Mouse (Mus musculus) liver, embryonic 13.5 days (tissue): ENCODE results near the gene C1qbp. TPM values are rescaled to one million over a fixed set of nuclear protein-coding genes. Genes with fewer than 3 reads are reported as not detected.

ENCODE experiments used
- ATAC-seq: fragments of 200-750 bp; cut with Nextera tagmentation; 2 replicates; pipeline ENCODE4 v1.8.0; 2017; ENCODE audit warnings: low read depth, mild to moderate bottlenecking, moderate number of reproducible peaks, moderate library complexity
- DNase-seq: peaks from one replicate; pipeline ENCODE4 v3.0.0; 2022
- H3K27ac ChIP-seq: fragments of 300-500 bp; sonication (generic); 2 replicates; pipeline ENCODE4 v1.5.1; 2015; ENCODE audit warnings: moderate library complexity, mild to moderate bottlenecking, inconsistent platforms
- H3K27me3 ChIP-seq: fragments of 300-500 bp; sonication (generic); 2 replicates; pipeline ENCODE4 v1.6.1; 2015; ENCODE audit warnings: mild to moderate bottlenecking, inconsistent platforms
- H3K36me3 ChIP-seq: fragments of 300-500 bp; sonication (generic); 2 replicates; pipeline ENCODE4 v1.6.1; 2015; ENCODE audit warnings: mild to moderate bottlenecking, inconsistent platforms
- H3K4me1 ChIP-seq: fragments of 300-500 bp; sonication (generic); replicated peaks from 2 replicates; pipeline ENCODE4 v1.6.1; 2015; ENCODE audit warnings: inconsistent platforms
- H3K4me2 ChIP-seq: fragments of 300-500 bp; sonication (generic); 2 replicates; pipeline ENCODE4 v1.6.1; 2015; ENCODE audit warnings: inconsistent platforms, mild to moderate bottlenecking, moderate library complexity
- H3K4me3 ChIP-seq: fragments of 300-500 bp; sonication (generic); replicated peaks from 2 replicates; pipeline ENCODE4 v1.5.1; 2015; ENCODE audit warnings: mild to moderate bottlenecking, inconsistent platforms
- H3K9ac ChIP-seq: fragments of 300-500 bp; sonication (generic); 2 replicates; pipeline ENCODE4 v1.6.1; 2015; ENCODE audit warnings: mild to moderate bottlenecking, inconsistent platforms
- H3K9me3 ChIP-seq: fragments of 300-500 bp; sonication (generic); replicated peaks from 2 replicates; pipeline ENCODE4 v1.6.1; 2016; ENCODE audit warnings: inconsistent platforms
- WGBS: fragments of 180-500 bp; shearing (Covaris S2); methylation state at CpG from one replicate; pipeline ENCODE4 v1.1.7; 2015; ENCODE audit not compliant: insufficient replicate concordance; 5-methylcytosine and 5-hydroxymethylcytosine counted together
- polyA plus RNA-seq: library from polyadenylated mRNA; unstranded; fragments of >200 nt; fragmentation: Nextera tagmentation; extraction: Ambion mirVana; gene quantifications from 2 replicates; pipeline ENCODE4 v1.2.1, GENCODE M21; 2015

C1qbp gene
- polyA plus RNA-seq, 1 experiment from 2014 or later: 321 TPM

GRCm38 (mm10) chr11:70972586-70972985 is 10.2 kb downstream of the C1qbp start:
- DNase-seq: no peak
- Histone ChIP-seq H3K4me2 (peak overlapping the region; percentile 78), H3K4me3 (no peak overlapping the region), H3K36me3 (peaks cover 62% of the 10 kb centered on the region), H3K27me3 (no peaks in the 10 kb centered on the region), H3K9ac (peak overlapping the region; percentile 46; the same call in 1 of the 2 replicates), H3K9me3 (no peaks in the 10 kb centered on the region), H3K4me1 (peaks cover 60% of the 10 kb centered on the region), H3K27ac (peak overlapping the region; percentile 99)
- WGBS: 57% methylated on average over 1 of the region's 1 CpGs
- ATAC-seq: no peak

- WGBS: 7% methylated on average over 24 of the region's 24 CpGs
- no peaks in the 10 kb centered on the region for H3K9me3 ChIP-seq
- H3K9ac ChIP-seq: peak overlapping the region; percentile 89
- peak overlapping the region; percentile 78 for H3K4me2 ChIP-seq
- ATAC-seq (peak; percentile 67), DNase-seq (peak; percentile 75)
- peaks cover 62% of the 10 kb centered on the region for H3K4me1 ChIP-seq
- peaks cover 57% of the 10 kb centered on the region for H3K36me3 ChIP-seq
- peak overlapping the region; percentile 99 for H3K27ac ChIP-seq
- H3K27me3 ChIP-seq: no peaks in the 10 kb centered on the region
- H3K4me3 ChIP-seq: peak overlapping the region; percentile 84
These were observed 12.0 kb downstream of the C1qbp start for GRCm38 (mm10) chr11:70970560-70971540.

GRCm38 (mm10) chr11:70969821-70970559 is 12.8 kb downstream of the C1qbp start, which contains the start of the genes Nup88 and Rpain:
Gene Nup88 (minus strand): TSS chr11:70969973.
Gene Rpain (plus strand): TSS chr11:70970213.
- DNase-seq (peak; percentile 90), ATAC-seq (peak; percentile 92)
- Histone ChIP-seq H3K4me2 (peak within 1 kb of the TSS; percentile 87), H3K9me3 (no peaks in the 10 kb centered on the region), H3K27ac (peak within 1 kb of the TSS; percentile 99), H3K27me3 (no peaks in the 10 kb centered on the region), H3K4me3 (peak within 1 kb of the TSS; percentile 84), H3K36me3 (peaks cover 57% of the 10 kb centered on the region), H3K4me1 (peaks cover 57% of the 10 kb centered on the region), H3K9ac (peak within 1 kb of the TSS; percentile 89)
- WGBS: under 1% methylated on average over 43 of the region's 43 CpGs

- Histone ChIP-seq H3K27ac (peak overlapping the region; percentile 89), H3K9ac (peak overlapping the region; percentile 89), H3K4me2 (peak overlapping the region; percentile 87), H3K36me3 (peaks cover 57% of the 10 kb centered on the region), H3K27me3 (no peaks in the 10 kb centered on the region), H3K4me1 (peaks cover 55% of the 10 kb centered on the region), H3K4me3 (peak overlapping the region; percentile 84), H3K9me3 (no peaks in the 10 kb centered on the region)
- WGBS: under 1% methylated on average over 25 of the region's 25 CpGs
- DNase-seq (no peak), ATAC-seq (peak; percentile 5; the same call in 1 of the 2 replicates)
These were observed 13.5 kb downstream of the C1qbp start for GRCm38 (mm10) chr11:70969271-70969794.

GRCm38 (mm10) chr11:70964222-70964907 is 18.5 kb downstream of the C1qbp start:
- Histone ChIP-seq H3K4me3 (no peak overlapping the region), H3K27me3 (no peaks in the 10 kb centered on the region), H3K36me3 (peaks cover 77% of the 10 kb centered on the region), H3K4me2 (no peak overlapping the region), H3K9ac (no peak overlapping the region), H3K4me1 (peaks cover 43% of the 10 kb centered on the region), H3K9me3 (no peaks in the 10 kb centered on the region), H3K27ac (no peak overlapping the region)
- 76% methylated on average over 4 of the region's 4 CpGs for WGBS
- DNase-seq (no peak), ATAC-seq (no peak)

GRCm38 (mm10) chr11:70960786-70961554 is 21.9 kb downstream of the C1qbp start:
- H3K4me3 ChIP-seq: no peak overlapping the region
- ATAC-seq (peak; percentile 23; the same call in 1 of the 2 replicates), DNase-seq (no peak)
- no peak overlapping the region for H3K9ac ChIP-seq
- peaks cover 95% of the 10 kb centered on the region for H3K36me3 ChIP-seq
- peaks cover 26% of the 10 kb centered on the region for H3K4me1 ChIP-seq
- no peak overlapping the region for H3K27ac ChIP-seq
- WGBS: 43% methylated on average over 5 of the region's 5 CpGs
- no peaks in the 10 kb centered on the region for H3K27me3 ChIP-seq
- H3K9me3 ChIP-seq: no peaks in the 10 kb centered on the region
- no peak overlapping the region for H3K4me2 ChIP-seq

GRCm38 (mm10) chr11:70954711-70955110 is 28.1 kb downstream of the C1qbp start:
- no peak overlapping the region for H3K4me3 ChIP-seq
- 79% methylated on average over 4 of the region's 4 CpGs for WGBS
- no peak overlapping the region for H3K4me2 ChIP-seq
- H3K9me3 ChIP-seq: no peaks in the 10 kb centered on the region
- no peak for DNase-seq
- H3K36me3 ChIP-seq: peaks cover 96% of the 10 kb centered on the region
- ATAC-seq: no peak
- H3K4me1 ChIP-seq: no peaks in the 10 kb centered on the region
- no peak overlapping the region for H3K9ac ChIP-seq
- no peaks in the 10 kb centered on the region for H3K27me3 ChIP-seq
- no peak overlapping the region for H3K27ac ChIP-seq

- no peak overlapping the region for H3K9ac ChIP-seq
- no peak for ATAC-seq
- WGBS: 81% methylated on average over 4 of the region's 4 CpGs
- no peak overlapping the region for H3K4me2 ChIP-seq
- no peaks in the 10 kb centered on the region for H3K9me3 ChIP-seq
- H3K36me3 ChIP-seq: peaks cover 87% of the 10 kb centered on the region
- H3K4me3 ChIP-seq: no peak overlapping the region
- DNase-seq: no peak
- H3K27ac ChIP-seq: no peak overlapping the region
- H3K27me3 ChIP-seq: no peaks in the 10 kb centered on the region
- no peaks in the 10 kb centered on the region for H3K4me1 ChIP-seq
These were observed 37.6 kb downstream of the C1qbp start for GRCm38 (mm10) chr11:70944935-70945817.

GRCm38 (mm10) chr11:70943651-70944050 is 39.2 kb downstream of the C1qbp start:
- Histone ChIP-seq H3K36me3 (peaks cover 83% of the 10 kb centered on the region), H3K27ac (no peak overlapping the region), H3K9ac (no peak overlapping the region), H3K4me1 (no peaks in the 10 kb centered on the region), H3K4me3 (no peak overlapping the region), H3K9me3 (no peaks in the 10 kb centered on the region), H3K4me2 (no peak overlapping the region), H3K27me3 (no peaks in the 10 kb centered on the region)
- ATAC-seq (no peak), DNase-seq (no peak)
- WGBS: 93% methylated on average over 7 of the region's 7 CpGs
